Mouse (Mus musculus) gastrocnemius, postnatal 10 days (tissue): ENCODE measurements at regions not wholly inside any gene's neighbourhood (a gene's known extent, or its start where the extent isn't known, plus 50 kb on each side); places are given as distances from the start of the nearest gene placed in this dataset.
A peak's percentile ranks its signal among the peaks of the same experiment; 100 is the strongest.
"Not testable (repeated sequence)": the region's sequence is repeated elsewhere in the genome, so short reads cannot be mapped to it uniquely, and the experiment has no call there.

ENCODE experiments used
- DNase-seq: peaks from one replicate; pipeline ENCODE4 v3.0.0; 2021; ENCODE audit warnings: mixed read lengths

DNA sequence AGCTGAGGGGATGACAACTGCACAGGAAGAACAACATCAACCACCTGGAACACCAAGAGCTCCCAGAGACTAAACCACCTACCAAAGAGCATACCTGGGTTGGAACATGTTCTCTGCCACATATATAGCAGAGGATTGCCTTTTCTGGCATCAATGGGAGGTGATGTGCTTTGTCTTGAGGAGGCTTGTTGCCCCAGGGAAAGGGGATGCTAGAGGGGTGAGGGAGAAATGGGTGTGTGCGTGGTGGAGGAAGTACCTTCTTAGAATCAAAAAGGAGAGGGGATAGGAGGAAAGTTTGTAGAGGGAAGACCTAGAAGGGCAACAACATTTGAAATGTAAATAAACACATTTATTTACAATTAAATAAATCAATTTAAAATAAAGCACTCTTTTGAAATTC is 358.5 kb upstream of the Pfkp start:
- no peak for DNase-seq

GRCm38 (mm10) chr13:6998508-6999278 is 350.1 kb upstream of the Pfkp start:
- not testable (repeated sequence) for DNase-seq

DNA sequence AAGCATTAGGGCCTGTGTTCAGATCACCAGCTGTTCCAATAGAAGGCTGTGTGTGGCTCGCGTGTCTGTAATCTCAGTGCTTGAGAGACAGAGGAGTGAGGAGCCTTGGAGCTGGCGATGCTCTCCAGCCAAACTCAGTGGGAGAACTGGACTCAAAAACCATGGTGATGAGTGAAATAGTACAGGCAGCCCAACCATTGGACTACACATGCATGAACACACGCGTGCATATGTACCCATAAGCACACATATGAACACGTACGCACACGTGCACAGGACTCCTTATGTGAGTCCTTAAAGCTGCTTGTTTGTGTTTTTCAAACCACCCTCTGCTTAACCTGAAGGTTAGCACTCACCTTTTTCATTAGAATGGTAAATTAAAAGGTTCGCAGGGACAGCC is 349.5 kb upstream of the Pfkp start:
- no peak for DNase-seq

DNA sequence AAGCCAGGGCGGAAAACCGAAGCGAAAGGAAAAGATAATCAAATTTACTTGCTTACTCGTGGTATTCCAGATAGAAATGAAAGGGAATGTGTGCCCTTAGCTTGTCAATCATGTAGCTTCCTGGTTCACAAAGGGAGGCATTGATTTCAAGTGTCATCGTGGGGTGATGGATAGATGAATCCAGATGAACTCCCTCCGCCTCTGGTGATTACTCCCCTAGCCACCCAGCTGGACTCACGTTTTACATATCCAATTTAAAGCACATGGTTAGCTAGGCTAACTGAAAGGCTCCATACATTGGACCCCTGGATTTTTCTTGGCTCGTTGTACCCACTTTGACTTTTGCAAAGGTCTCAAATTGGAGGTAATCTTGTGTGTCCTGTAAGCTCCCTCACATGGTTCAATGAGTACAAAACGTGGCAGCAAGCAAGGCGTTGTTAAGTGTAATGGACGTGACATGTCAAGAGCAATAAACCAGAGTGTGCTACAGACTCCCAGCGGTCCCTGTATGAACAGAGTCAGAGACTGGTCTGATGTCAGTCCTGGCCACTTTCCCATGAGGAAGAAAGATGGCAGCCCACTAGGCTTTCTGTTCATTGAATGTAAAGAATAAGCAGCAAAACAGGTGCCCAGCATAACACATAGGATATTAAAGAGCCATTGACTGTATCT is 343.9 kb upstream of the Pfkp start:
- DNase-seq: no peak

DNA sequence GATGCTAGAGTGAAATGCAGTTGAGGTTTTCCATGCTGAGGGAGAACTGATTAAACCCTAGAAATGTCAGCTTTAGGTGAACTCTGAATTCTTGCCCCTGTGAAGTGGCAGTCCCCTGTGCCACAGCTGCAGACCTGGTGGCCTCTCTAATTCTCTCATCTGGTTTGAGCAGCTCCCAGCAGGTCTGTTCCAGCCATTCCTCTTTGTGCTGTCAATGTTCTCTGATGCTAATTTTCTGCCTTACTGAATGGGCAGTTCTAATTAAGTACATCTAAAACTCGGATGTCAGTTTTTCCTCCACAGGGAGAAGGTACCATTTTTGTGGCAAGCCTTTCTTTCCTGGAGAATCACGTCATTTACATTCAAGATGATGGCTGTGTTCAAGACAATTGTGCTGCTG is 343.1 kb upstream of the Pfkp start:
- no peak for DNase-seq

GRCm38 (mm10) chr13:6985012-6985996 is 336.7 kb upstream of the Pfkp start:
- DNase-seq: no peak

GRCm38 (mm10) chr13:6955713-6956112 is 307.1 kb upstream of the Pfkp start:
- DNase-seq: no peak

DNA sequence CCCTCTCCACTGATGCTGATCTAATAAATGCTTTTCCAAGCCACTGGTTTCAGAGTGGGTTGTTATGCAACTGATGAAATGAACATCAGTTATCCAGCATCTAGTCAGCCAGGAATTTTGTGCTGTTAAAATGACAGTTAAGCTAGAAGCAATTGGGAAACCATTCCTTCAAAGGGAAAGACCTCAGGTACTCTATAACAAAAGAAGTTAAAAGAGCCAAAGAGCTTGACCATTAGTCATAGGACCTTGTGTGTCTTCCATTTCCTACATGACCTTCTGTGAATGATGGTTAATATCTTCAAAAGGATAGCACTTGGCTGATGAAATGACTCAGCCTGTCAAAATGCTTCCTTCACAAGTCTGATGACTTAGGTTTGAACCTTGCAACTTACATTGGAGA is 275.6 kb upstream of the Pfkp start:
- DNase-seq: no peak

DNA sequence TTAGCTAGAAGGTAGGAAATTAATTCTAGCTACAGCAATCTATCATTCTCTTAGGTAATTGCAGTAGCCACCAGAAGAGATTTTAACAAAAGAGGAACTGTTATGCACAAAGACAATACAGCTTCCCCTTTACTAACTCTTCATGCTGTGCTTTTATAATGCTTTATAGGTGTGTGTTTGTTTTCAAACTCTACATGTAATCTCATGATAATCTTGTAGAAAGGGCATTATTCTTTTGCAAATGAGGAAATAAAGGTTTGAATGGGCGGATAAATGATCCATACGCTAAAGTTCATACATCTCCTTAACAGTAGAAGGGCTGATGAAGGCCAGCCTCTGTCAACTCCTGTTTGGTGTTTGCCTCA is 273.8 kb upstream of the Pfkp start:
- DNase-seq: no peak

- no peak for DNase-seq
Observed at GRCm38 (mm10) chr13:6921691-6922356, 273.2 kb upstream of the Pfkp start.

- no peak for DNase-seq
Observed at GRCm38 (mm10) chr13:6906000-6906399, 257.4 kb upstream of the Pfkp start.

DNA sequence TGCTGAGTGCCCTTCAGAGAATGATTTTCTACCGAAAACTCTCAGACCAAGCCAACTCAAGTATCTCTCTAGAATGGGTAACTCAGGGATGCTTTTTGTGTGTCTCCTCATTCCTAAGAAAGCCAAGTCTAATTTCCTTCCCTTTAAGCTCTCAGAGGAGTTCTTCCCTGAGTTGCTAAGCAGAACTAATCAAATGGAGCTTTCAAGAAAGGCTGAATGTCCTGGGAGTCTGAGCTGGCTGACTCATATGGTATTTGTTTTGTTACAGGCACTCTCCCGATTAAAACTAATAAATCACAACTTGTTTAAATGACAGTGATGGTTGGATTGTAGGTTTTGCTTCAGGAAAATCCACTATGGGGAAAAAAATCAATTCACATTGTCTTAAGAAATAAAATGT is 253.1 kb upstream of the Pfkp start:
- no peak for DNase-seq

- DNase-seq: no peak
Observed at GRCm38 (mm10) chr13:6897666-6898065, 249.1 kb upstream of the Pfkp start.

DNA sequence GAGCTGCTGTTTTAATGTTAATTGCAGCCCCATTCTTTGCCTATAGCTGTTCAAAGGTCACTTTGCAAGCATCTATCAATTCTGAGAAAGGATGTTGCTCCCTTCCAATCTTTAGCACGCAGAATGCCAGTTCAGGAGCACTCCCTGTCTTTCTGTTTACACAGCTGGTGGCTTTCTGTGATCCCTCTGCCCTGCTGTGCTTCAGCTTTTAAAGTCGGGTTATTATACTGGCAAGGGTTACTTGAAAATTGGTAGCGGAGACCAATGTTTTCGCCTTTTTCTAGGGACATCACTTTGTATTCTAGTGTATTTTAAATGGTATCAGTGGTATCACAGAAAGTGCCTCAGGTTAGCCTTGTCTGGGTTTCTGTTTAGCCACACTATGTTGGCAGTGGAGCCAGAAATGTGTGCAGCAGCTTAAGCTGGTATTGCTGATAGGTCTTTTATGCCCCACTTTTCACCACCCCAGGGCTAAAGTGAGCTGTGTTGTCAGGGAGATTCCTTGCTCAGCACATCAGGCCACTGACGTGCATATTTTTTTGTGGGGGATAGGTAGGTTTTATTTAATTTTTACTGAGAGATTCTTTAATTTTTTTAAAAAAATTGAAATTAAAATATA is 243.0 kb upstream of the Pfkp start:
- DNase-seq: no peak

GRCm38 (mm10) chr13:6889446-6889845 is 240.9 kb upstream of the Pfkp start:
- not testable (repeated sequence) for DNase-seq

- DNase-seq: no peak
Observed at GRCm38 (mm10) chr13:6888381-6888780, 239.8 kb upstream of the Pfkp start.

DNA sequence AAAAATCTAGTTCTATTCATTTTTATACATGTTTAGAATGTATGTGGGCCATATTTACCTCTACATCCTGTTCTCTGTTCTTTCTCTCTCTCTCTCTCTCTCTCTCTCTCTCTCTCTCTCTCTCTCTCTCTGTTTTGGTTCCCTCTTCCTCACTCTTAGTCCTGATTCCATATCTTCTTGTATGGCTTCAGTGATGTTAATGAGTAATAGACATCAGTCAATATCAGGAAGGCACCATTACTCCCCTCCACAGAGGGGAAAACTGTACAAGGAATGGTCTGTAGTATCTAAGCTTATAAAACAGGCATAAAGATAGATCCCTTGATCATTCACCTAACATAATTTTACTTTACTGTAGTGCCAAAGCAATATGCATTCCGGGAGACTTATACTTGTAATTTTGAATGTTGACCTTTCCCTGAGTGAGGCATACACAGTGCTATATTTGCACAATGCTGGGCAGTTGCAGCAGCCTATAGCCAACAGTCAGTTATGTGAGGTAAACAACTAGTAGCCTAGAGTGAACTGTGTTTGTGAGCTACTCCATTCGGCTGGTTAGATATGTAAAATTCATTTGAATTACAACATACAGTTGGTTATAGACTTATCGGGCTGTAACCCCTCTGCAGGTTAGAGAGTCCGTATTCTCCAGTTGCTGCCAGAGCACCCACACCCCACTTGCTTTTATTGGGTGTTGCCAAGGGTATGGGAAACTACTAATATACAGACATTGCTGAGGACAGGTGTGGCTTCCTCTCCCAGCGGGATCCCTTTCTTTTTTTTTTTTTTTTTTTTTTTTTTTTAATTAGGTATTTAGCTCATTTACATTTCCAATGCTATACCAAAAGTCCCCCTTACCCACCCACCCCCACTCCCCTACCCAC is 228.7 kb upstream of the Pfkp start:
- DNase-seq: no peak

DNA sequence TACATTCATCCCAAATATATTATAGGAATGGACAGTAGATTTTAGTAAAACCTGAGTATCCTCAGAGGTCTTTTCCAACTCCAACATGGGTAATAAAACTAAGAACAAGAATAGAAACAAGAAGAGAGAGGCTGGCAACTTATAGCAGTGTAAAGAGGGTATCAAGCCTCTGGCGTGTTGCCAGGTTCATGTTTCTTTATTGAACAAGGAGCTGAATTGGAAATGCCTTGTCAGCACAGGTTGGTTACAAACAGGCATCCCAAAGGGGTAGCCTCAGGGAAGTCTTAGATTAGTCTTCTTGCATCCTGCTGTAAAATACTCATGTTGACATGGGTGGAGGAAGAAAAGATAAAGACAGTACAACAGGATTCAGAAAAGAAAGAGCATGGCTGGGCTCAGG is 213.6 kb upstream of the Pfkp start:
- peak; percentile 7 for DNase-seq

DNA sequence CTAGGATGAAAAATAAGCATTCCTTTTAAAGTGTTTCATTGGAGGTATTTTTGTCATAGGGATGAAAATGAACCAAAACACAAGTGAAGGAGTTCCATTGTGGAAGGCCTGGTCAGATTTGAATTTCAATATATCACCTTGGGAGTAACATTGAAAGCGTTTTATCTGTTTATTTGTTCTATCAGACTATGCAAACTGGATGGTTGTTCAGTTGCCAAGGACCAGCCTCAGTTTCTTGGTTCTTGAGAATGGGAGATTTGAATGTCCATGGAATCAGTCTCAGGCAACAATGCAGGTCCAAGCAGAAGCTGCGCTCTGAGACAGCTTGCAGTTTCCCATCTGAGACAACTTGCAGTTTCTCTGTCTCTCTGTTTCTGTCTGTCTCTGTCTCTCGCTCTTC is 211.0 kb upstream of the Pfkp start:
- DNase-seq: no peak

DNA sequence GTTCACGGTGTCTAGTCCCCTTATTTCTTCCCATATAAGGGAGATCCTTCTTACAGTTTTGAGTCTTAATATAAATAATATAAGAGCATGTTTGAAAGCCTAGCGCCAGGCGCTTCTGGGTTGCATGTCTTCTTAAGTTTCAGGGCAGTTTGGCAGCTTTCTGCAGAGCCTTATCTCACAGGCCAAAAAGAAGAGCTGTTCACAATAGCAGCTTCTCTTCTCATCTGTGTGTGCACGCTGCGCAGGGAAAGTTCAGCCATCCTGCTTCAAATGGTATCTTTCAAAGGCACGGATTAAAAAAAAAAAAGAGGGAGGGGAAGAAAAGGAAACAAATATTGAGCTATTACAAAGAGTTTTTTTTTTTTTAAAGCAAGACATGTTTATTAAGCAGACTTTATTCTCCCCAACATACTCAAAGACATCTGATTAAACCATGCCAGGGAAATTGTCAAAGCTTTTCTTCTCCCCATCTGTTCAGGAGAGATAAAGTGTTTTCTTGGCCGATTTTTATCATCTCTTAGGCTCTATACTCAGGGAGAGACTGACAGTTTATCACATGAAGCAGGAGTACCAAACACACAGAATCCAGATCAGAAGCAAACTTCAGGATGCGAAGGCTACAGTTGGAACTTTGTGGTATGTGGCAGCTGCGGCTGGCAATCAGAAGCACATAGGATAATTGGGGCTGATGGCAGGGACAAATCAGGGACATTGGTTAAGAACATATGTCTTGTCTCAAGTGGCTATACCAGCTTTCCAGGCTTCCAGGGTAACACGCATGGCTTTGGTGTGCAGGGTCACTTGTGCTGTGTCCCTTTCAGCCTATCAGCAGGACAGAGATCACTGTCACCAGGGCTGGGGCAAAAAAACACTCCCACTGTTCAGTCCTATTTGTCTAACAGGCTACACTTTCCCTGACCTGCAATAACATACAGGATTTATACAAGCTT is 206.9 kb upstream of the Pfkp start:
- DNase-seq: no peak
